Mouse (Mus musculus) neural tube, embryonic 10.5 days (tissue): ENCODE data around the gene Cebpe.

Experiments used
- DNase-seq: peaks from one replicate; pipeline ENCODE4 v3.0.0-alpha.2; 2017; ENCODE audit warnings: low spot score; ENCODE audit errors: extremely low spot score

The Cebpe gene

GRCm38 (mm10) chr14:54712074-54712473 lies at the start of gene Cebpe:
Gene Cebpe, minus strand, starts transcription at chr14:54712174.
- DNase-seq = no peak

- no peak for DNase-seq
These were observed 44.4 kb upstream of the Cebpe start for GRCm38 (mm10) chr14:54756382-54756781.

DNA sequence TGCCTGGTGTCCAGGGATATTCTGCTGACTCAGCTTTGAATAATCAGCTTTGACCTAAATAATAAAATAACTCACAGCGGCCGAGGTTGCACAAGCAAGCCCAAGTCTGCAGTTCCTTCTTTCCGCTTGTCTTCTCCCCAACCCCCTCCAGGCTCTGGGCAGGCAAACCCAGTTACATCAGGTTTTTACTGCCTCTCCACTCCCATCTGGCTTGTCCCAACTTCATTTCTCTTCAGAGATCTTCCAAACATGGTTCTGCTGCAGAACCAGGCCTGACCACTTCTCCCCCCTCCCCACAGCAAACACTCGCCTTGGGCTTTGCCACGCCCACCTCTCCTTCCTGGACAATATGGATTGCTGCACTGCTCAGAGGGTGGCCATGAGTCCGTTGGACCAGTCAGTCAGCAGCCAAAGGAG lies 42.6 kb upstream of the Cebpe start:
- DNase-seq = peak; percentile 20

GRCm38 (mm10) chr14:54753986-54754601 lies 42.1 kb upstream of the Cebpe start:
- DNase-seq = no peak

DNA sequence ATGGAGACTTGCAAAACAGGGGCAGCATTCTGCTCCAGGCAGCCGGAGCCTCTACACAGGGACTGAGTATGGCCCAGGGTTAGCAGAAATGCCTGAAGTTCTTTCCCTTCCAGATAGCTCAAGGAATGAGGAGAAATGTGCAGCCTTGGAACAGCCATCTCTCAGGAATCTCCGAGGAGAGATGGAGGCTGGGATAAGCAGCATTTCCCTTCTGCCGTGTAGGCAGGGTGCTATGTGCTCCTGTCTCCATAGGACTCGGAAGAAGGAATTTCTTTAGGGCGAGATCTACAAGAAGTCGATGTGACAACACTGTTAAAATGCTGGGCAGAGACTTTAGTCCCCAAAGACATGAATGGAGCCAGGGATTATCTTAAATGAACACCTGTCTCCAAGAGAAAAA lies 41.0 kb upstream of the Cebpe start:
- DNase-seq = no peak

GRCm38 (mm10) chr14:54751768-54752167 lies 39.8 kb upstream of the Cebpe start:
- DNase-seq = no peak

- no peak for DNase-seq
These were observed 37.3 kb upstream of the Cebpe start for GRCm38 (mm10) chr14:54749238-54749637.

GRCm38 (mm10) chr14:54747942-54748917 lies 36.3 kb upstream of the Cebpe start:
- no peak for DNase-seq

GRCm38 (mm10) chr14:54746038-54746437 lies 34.1 kb upstream of the Cebpe start:
- no peak for DNase-seq

DNA sequence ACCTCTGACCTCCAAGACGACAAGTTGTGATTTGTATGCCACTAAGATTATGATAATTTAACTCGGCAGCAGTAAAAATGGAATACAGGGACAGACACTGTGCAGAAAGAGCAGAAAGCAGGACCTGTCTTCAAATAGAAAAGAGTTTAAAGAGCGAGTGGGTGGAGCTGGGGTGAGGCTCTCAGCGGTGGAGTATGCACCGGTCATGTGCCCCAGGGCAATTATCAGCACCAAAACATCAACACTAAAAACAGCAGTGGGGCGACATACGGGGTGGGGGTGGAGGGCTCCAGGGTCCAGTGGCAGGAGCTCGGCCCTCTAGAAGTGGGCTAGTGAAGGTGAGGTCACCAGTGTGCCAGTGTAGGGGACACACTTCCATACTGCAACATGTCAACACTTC lies 32.5 kb upstream of the Cebpe start:
- no peak for DNase-seq

GRCm38 (mm10) chr14:54742375-54742774 lies 30.4 kb upstream of the Cebpe start:
- no peak for DNase-seq

GRCm38 (mm10) chr14:54741721-54742120 lies 29.7 kb upstream of the Cebpe start:
- no peak for DNase-seq

DNA sequence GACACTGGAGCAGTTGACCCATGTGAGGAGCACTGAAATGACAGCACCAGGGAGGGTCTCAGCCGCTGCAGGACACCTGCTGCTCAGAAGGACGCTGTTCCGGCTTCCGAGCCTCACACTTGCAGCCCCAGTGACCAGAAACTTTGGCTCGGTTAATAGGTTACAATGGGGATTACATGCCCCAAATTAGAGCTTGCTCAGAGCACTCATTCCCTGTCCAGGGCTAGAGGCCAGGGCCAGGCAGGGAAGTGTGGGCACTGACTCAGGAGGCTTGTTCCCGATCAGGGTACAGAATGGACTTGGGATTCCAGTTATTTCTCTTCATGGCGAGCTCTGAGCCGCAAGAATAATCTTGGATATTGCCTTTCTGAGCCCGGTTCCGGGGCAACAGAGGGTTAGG lies 25.7 kb upstream of the Cebpe start:
- DNase-seq = no peak

GRCm38 (mm10) chr14:54736555-54737552 lies 24.9 kb upstream of the Cebpe start:
- DNase-seq = no peak

DNA sequence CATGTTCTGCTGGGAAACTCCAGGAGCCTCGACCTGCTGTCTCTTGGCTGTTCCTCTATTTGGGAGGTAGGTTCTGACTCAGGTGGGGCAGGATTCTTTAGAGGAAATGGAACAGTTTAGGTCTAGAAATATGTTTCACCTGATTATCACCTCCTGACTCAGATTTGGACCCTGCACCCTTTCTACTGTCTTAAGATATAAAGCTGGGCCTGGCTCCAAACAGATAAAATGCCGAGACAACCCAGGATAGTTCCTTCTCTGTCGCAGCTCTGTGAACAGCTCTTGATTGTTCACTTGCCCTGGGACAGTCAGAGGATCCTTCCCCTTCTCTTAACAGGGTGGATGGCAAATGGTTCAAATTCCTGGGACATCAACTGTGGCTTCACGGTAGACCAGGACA lies 23.2 kb upstream of the Cebpe start:
- DNase-seq = no peak

DNA sequence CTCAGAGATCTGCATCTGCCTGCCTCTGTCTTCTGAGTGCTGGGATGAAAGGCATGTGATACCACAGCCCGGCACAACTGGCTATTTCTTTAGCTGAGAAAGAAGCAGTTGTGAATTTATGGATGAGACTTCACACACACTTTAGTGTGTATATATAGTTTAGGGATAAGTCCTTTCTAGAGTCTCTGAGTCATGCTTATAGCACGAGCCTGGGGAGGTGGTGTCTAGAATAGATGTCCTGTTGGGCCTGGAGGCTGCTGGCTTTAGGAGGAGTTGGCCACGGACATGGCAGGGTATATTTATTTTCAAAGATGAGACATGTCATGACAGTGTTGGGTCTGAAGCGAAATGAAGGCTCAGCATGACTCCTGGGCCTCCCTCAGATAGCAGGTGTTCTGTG lies 22.0 kb upstream of the Cebpe start:
- no peak for DNase-seq

DNA sequence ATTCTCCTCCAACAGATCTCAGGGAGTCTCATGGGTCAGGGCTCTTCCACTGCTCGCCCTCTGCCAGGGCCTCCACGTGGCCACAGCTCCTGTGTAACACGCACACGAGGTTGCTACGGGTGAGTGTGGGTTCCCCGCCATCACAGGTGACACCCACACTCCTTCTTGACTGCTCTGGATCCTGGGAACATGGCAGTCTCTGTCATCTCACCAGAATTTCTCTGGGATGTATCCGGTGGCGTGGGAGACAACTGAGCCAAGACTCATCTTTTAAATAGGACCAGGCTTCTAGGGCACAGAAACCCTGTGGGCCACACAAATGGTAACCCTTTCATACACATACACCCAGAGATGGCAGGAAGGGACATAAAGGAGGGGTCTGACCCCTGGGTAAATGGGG lies 20.2 kb upstream of the Cebpe start:
- DNase-seq = no peak

DNA sequence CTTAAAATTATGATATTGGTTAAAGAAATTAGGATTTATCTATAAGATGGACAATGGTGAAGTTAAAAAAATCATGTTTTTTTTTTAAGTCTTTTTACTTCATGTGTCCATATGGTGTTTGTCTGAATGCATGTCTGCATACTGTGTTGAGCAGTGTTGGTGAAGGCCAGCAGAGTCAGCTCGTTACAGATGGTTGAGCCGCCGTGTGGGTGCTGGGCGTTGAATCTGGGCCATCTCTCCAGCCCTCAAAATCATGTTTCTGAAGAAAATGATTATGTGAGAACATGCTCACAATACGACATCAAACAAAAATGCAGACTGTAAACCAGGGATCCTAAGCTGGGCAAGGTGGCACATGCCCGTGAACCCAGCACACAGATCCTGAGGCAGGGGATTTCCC lies 18.3 kb upstream of the Cebpe start:
- no peak for DNase-seq

DNA sequence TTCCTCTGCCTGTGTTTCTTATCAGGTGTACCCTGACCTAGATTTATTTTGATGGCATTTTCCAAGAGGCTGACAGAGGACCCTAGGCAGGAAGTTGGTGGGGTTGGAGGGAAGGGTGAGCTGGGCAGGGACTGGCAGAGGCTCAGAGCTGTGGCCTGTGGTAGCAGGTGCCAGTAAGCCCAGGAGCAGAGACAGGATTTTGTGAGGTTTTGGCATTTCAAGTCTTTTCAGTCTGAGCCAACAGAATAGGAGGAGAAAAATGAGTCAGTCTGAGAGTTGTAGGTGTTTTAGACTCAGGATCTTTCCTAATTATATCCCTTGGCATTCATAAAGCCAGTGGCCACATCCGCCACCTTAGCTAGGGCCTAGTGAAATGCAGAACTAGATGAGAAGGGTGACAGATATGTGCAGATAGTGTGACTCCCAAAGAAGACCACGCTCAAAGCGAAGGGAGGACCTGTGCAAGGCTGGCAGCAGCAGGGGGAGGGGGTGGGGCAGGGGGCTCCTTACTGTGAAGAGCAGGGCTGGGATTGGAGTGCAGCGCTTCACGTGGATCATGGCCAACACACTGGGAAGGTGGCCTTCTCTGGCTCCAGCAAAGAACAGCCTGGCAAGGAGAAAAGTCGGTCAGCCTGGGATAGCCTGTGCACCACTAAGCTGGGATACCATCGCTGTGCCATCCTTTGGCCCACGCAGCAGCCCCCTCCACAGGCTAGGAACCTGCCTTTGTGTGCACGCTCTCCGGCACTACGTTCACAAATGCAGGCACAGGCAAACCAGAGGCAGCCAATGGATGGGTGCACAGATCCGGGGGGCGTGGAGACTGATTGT lies 17.1 kb upstream of the Cebpe start:
- no peak for DNase-seq

DNA sequence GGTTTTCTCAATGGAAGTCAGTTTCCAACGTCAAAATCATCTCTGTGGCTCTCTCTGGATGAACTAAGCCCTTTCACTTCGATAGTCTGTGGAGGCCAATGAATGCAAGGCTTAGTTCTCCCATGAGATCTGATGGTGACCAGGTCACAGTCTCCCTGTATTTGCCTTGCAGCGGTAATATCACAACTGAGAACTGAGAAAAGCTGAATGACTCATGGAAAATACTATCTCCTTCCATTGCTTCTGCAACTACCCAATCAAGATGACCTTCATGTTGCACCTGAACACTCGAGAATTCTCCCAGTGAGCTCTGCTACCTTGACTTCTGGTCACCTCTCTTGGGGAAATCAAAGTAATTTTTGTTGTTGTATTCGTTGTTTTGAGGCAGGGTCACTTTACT lies 15.6 kb upstream of the Cebpe start:
- DNase-seq = no peak

DNA sequence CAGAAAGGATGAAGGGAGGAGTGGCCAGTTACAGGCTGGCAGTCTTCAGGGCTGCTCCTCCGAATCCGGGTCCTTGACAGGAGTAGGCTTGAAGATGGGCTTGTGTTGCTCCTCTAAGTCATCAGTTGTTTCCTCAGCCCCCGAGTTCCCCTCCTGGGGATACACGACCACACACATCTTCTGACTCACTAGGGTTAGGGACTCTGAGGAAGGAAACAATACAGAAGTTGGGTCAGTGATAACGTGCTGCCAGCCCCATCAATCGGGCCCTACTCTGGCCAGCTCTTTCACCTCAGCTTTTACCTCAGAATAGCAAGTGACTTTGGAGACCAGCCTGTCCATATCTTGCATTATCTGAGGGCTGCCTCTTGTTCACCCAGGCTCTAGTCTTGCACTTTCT lies 12.1 kb upstream of the Cebpe start:
- DNase-seq = no peak
